11 mouse cellular contexts compared by ENCODE assay signal in genomic region chr17:24391149-24391548, GRCm38 (mm10). TPM values are rescaled to one million over a fixed set of nuclear protein-coding genes. Genes with fewer than 3 reads are reported as not detected.
DNase-seq lines count a peak whose midpoint lies in the region; ATAC-seq and TF ChIP-seq lines count a peak whose summit lies in the region.
"Had no signal": no experiment of that assay in that cellular context is flagged by ENCODE, and none has a peak within 500 bp of the region (broad histone marks: within the 10 kb centered on the region; RNA-seq: fewer than 3 reads in every experiment).

No protein-coding gene starts in this region.

- no peak overlapping the region for H3K27ac ChIP-seq in hindbrain, embryonic 10.5 days
- H3K27ac ChIP-seq in hindbrain, embryonic 13.5 days = no peak overlapping the region
- no peak overlapping the region for H3K27ac ChIP-seq in spleen, adult 2 months (ENCODE audit: insufficient read depth, low read length)
- H3K27ac ChIP-seq: midbrain, embryonic 15.5 days had no signal

- TF ChIP-seq CTCF in spleen, adult 2 months (IDR thresholded peaks at IDR 0.05; ENCODE audit: extremely low read depth, insufficient read depth, insufficient read length, insufficient replicate concordance) = peak; percentile 24; the same call in 1 of the 2 replicates

- WGBS in hindbrain, embryonic 10.5 days = 67% methylated on average over 8 of the region's 8 CpGs
- WGBS in hindbrain, embryonic 13.5 days = 66% methylated on average over 8 of the region's 8 CpGs
- WGBS in spleen, adult 2 months = 82% methylated on average over 8 of the region's 8 CpGs

- H3K9me3 ChIP-seq in hindbrain, embryonic 10.5 days = no peaks in the 10 kb centered on the region
- no peaks in the 10 kb centered on the region for H3K9me3 ChIP-seq in hindbrain, embryonic 13.5 days
- H3K9me3 ChIP-seq: midbrain, embryonic 15.5 days had no signal

- no peaks in the 10 kb centered on the region for H3K4me1 ChIP-seq in hindbrain, embryonic 10.5 days (replicated peaks)
- no peaks in the 10 kb centered on the region for H3K4me1 ChIP-seq in hindbrain, embryonic 13.5 days (replicated peaks)
- no peaks in the 10 kb centered on the region for H3K4me1 ChIP-seq in spleen, adult 2 months (ENCODE audit: control insufficient read depth, insufficient read depth, insufficient read length)
- H3K4me1 ChIP-seq: midbrain, embryonic 15.5 days had no signal

- peaks cover 48% of the 10 kb centered on the region for H3K36me3 ChIP-seq in hindbrain, embryonic 10.5 days
- H3K36me3 ChIP-seq in hindbrain, embryonic 13.5 days = peaks cover 84% of the 10 kb centered on the region
- H3K36me3 ChIP-seq in spleen, adult 2 months (ENCODE audit: control insufficient read depth, insufficient read depth, low read length) = peaks cover 17% of the 10 kb centered on the region

- H3K4me3 ChIP-seq in hindbrain, embryonic 10.5 days = no peak overlapping the region
- H3K4me3 ChIP-seq in hindbrain, embryonic 13.5 days = no peak overlapping the region
- H3K4me3 ChIP-seq in spleen, adult 2 months (ENCODE audit: extremely low read depth, insufficient read depth, insufficient read length) = no peak overlapping the region
- H3K4me3 ChIP-seq: midbrain, embryonic 15.5 days had no signal

- no peak overlapping the region for H3K9ac ChIP-seq in hindbrain, embryonic 13.5 days
- H3K9ac ChIP-seq: midbrain, embryonic 15.5 days had no signal

- no peaks in the 10 kb centered on the region for H3K27me3 ChIP-seq in hindbrain, embryonic 10.5 days (ENCODE audit: insufficient read depth, poor library complexity, severe bottlenecking)
- H3K27me3 ChIP-seq in hindbrain, embryonic 13.5 days = no peaks in the 10 kb centered on the region
- no peaks in the 10 kb centered on the region for H3K27me3 ChIP-seq in spleen, adult 2 months (ENCODE audit: control insufficient read depth, insufficient read depth, low read length)
- H3K27me3 ChIP-seq: midbrain, embryonic 15.5 days had no signal

- TF ChIP-seq POLR2A in spleen, adult 2 months (IDR thresholded peaks at IDR 0.05; ENCODE audit: low read depth, low read length) = no peak

- no peak overlapping the region for H3K4me2 ChIP-seq in hindbrain, embryonic 13.5 days
- H3K4me2 ChIP-seq: midbrain, embryonic 15.5 days had no signal

- no peak for ATAC-seq in hindbrain, embryonic 13.5 days (ENCODE audit: low FRiP score)
- 0 out of 2 replicates have a peak, but pooled peaks have one; percentile 52 for ATAC-seq in common myeloid progenitor, adult 5-6 weeks (replicated peaks; ENCODE audit: low read depth, poor library complexity, severe bottlenecking)
- ATAC-seq: midbrain, embryonic 15.5 days had no signal

- DNase-seq in hindbrain, embryonic 10.5 days (ENCODE audit: low spot score) = peak; percentile 19
- DNase-seq in spleen, adult 2 months (ENCODE audit: low read depth in 1 of 2, low spot score in 2 of 2) = peak in 1 of 2 experiments; percentile 22
- no peak for DNase-seq in spleen, adult 12 weeks (ENCODE audit: low spot score)
- peak; percentile 23 for DNase-seq in thymus, postnatal 14 days
- DNase-seq in ovary, postnatal 36 days (ENCODE audit: low spot score) = no peak
- DNase-seq in spleen, postnatal 36 days (ENCODE audit: low spot score in 2 of 2) = no peak
- DNase-seq: kidney, postnatal 14 days had no signal

RNA-seq across cellular contexts. Expression of gene Rnps1, which starts 23.2 kb away (rescaled TPM):
- 423 and 452 TPM in 2 replicates for polyA plus RNA-seq in hindbrain, embryonic 10.5 days (2016; fragmentation: Nextera tagmentation; extraction: Ambion mirVana)
- polyA plus RNA-seq in hindbrain, embryonic 13.5 days (2015; fragmentation: Nextera tagmentation; extraction: Ambion mirVana) = 328 and 342 TPM in 2 replicates
- 87.0 and 113 TPM in 2 replicates for polyA plus RNA-seq in spleen, adult 2 months (2012; rRNA removed)
- 360 and 414 TPM in 2 replicates for total RNA-seq in common myeloid progenitor, adult 5-6 weeks (2017)

RNA-seq across cellular contexts. Expression of gene Eci1, which starts 35.3 kb away (rescaled TPM):
- 74.9 and 77.3 TPM in 2 replicates for polyA plus RNA-seq in hindbrain, embryonic 10.5 days (2016; fragmentation: Nextera tagmentation; extraction: Ambion mirVana)
- polyA plus RNA-seq in hindbrain, embryonic 13.5 days (2015; fragmentation: Nextera tagmentation; extraction: Ambion mirVana) = 47.4 and 55.6 TPM in 2 replicates
- polyA plus RNA-seq in spleen, adult 2 months (2012; rRNA removed) = 28.0 and 38.1 TPM in 2 replicates
- total RNA-seq in common myeloid progenitor, adult 5-6 weeks (2017) = 26.0 and 28.7 TPM in 2 replicates

RNA-seq across cellular contexts. Expression of gene Abca3, which starts 39.4 kb away (rescaled TPM):
- 10.2 and 13.7 TPM in 2 replicates for polyA plus RNA-seq in hindbrain, embryonic 10.5 days (2016; fragmentation: Nextera tagmentation; extraction: Ambion mirVana)
- polyA plus RNA-seq in hindbrain, embryonic 13.5 days (2015; fragmentation: Nextera tagmentation; extraction: Ambion mirVana) = 23.4 and 25.5 TPM in 2 replicates
- 32.6 and 34.9 TPM in 2 replicates for polyA plus RNA-seq in spleen, adult 2 months (2012; rRNA removed)
- total RNA-seq in common myeloid progenitor, adult 5-6 weeks (2017) = 13.7 and 22.4 TPM in 2 replicates

RNA-seq across cellular contexts. Expression of gene Abca17, which starts 40.3 kb away (rescaled TPM):
- polyA plus RNA-seq in hindbrain, embryonic 10.5 days (2016; fragmentation: Nextera tagmentation; extraction: Ambion mirVana) = not detected in 2 replicates
- polyA plus RNA-seq in hindbrain, embryonic 13.5 days (2015; fragmentation: Nextera tagmentation; extraction: Ambion mirVana) = 0.43 and 0.61 TPM in 2 replicates
- 0.05 and 0.15 TPM in 2 replicates for polyA plus RNA-seq in spleen, adult 2 months (2012; rRNA removed)
- total RNA-seq in common myeloid progenitor, adult 5-6 weeks (2017) = 0.14 TPM in 1 of 2 replicates, not detected in the other
- polyA plus RNA-seq: stomach, embryonic 14.5 days had no signal

RNA-seq across cellular contexts. Expression of gene Dnase1l2, which starts 51.8 kb away (rescaled TPM):
- 3.0 and 4.3 TPM in 2 replicates for polyA plus RNA-seq in hindbrain, embryonic 10.5 days (2016; fragmentation: Nextera tagmentation; extraction: Ambion mirVana)
- polyA plus RNA-seq in hindbrain, embryonic 13.5 days (2015; fragmentation: Nextera tagmentation; extraction: Ambion mirVana) = 5.1 and 6.0 TPM in 2 replicates
- 7.8 and 8.6 TPM in 2 replicates for polyA plus RNA-seq in spleen, adult 2 months (2012; rRNA removed)
- 1.4 TPM in 1 of 2 replicates, not detected in the other for total RNA-seq in common myeloid progenitor, adult 5-6 weeks (2017)

Comparison
In these comparisons a context has a peak if more than half of its experiments do, and no peak if none do; other contexts are left out.
1. DNase-seq: peak in hindbrain, embryonic 10.5 days (single experiment) and thymus, postnatal 14 days (single experiment); none in spleen, adult 12 weeks (single experiment), ovary, postnatal 36 days (single experiment) and spleen, postnatal 36 days (0 of 2).